Mouse (Mus musculus): ENCODE measurements around the gene Slc30a10.

DNA sequence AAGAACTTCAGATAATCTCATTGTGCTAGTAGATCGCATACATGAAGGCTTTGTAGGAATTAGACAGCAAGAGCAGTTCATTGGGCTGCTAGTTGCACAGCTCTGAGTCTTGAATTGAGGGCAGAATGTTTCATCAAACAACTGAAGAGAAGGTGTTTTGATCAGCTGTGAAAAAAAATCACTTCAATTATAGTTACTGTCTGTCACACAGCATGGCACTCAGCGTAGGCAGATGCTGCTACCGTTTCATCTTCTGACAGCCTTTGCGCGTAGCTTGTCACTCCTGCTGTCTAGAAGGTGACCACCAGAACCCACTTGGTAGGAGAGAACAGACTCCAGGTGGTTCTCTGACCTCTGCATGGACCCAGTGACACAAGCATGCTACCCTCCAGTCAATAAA lies 24.2 kb upstream of the Slc30a10 start:
- TF ChIP-seq CTCF (IDR thresholded peaks at IDR 0.05) (no peak), EP300 (IDR thresholded peaks at IDR 0.05) (no peak)
